Mouse (Mus musculus) megakaryocyte, embryonic 14.5 days (primary cell): ENCODE results near the gene Olfr1360.

Experiments used
- FLI1 ChIP-seq: IDR thresholded peaks from 2 replicates; pipeline ENCODE4 v1.6.1; 2012; ENCODE audit warnings: low read length, inconsistent platforms, mixed read lengths
- GATA1 ChIP-seq: IDR thresholded peaks from 3 replicates; pipeline ENCODE4 v1.6.1; 2012; ENCODE audit warnings: mixed read lengths, low read length, inconsistent platforms, borderline replicate concordance

GRCm38 (mm10) chr13:21711698-21712097 is 34.5 kb upstream of the Olfr1360 start:
- TF ChIP-seq GATA1 (no peak), FLI1 (no peak)
